Mouse (Mus musculus): Measurements from ENCODE around the gene Ceacam20. TPM values are rescaled to one million over a fixed set of nuclear protein-coding genes. Genes with fewer than 3 reads are reported as not detected.

The Ceacam20 gene
- polyA plus RNA-seq, 1 experiment from 2014 or later = not detected

DNA sequence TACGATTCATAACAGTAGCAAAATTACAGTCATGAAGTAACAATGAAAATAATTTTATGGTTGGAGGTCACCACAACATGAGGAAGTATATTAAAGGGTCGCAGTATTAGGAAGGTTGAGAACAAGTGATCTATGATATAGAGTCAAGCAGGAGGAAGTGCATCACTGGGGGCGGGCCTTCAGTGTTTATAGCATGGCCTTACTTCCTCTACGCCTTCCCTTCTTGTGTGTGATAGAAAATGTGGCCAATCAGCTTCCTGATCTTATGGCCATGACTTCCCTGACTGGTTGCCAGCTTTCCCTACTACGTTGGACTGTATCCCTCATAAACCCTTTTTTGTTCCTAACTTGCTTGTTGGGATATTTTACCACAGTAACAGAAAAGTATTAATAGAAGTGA is 20.0 kb upstream of the Ceacam20 start:
- Histone ChIP-seq H3K27ac (ENCODE audit: low read depth, low read length) (no peak overlapping the region), H3K9ac (ENCODE audit: low read length) (no peak overlapping the region), H3K4me2 (ENCODE audit: low read length) (no peak overlapping the region), H3K27me3 (replicated peaks; ENCODE audit: control insufficient read depth, insufficient read depth, low read length) (no peaks in the 10 kb centered on the region), H3K9me3 (replicated peaks; ENCODE audit: control insufficient read depth, low read length) (no peaks in the 10 kb centered on the region), H3K4me1 (ENCODE audit: control insufficient read depth, insufficient read depth, low read length) (no peaks in the 10 kb centered on the region), H3K36me3 (ENCODE audit: control insufficient read depth, insufficient read depth, low read length) (no peaks in the 10 kb centered on the region), H3K4me3 (ENCODE audit: low read depth, low read length) (no peak overlapping the region)
- ATAC-seq = no peak
- DNase-seq (ENCODE audit: low spot score) = no peak
- 91% methylated on average over 5 of the region's 5 CpGs for WGBS

DNA sequence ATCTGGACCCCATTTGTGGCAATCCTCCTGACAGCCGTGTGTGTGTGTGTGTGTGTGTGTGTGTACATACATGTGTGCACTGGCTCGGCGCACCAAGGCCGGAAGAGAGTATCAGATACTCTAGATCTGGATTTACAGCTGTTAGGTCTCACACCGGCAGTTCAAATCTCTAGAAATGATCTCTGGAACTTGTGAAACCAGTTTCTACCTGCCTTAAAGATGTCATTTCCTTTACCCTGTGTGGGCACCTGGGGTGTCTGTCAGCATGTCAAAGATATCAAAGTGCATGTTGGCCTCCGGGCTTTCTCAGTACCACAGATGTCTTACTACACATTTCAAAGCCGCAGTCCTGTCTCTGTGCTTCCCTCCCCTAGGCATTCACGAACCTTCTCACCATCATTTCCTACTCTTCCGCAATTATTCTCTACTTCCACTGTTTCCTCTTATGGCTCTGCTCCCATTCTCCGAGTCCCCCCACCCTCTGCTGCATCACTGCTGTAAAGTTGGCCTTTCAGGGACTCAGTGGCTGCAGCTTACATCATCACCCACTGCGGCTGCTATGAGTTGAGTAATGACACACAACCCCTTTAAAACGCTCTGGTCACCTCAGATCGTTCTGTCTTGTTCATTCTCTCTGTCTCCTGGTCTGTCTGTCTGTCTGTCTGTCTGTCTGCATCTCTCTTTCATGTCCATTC is 19.2 kb upstream of the Ceacam20 start:
- Histone ChIP-seq H3K4me2 (ENCODE audit: low read length) (no peak overlapping the region), H3K27ac (ENCODE audit: low read depth, low read length) (no peak overlapping the region), H3K36me3 (ENCODE audit: control insufficient read depth, insufficient read depth, low read length) (no peaks in the 10 kb centered on the region), H3K9ac (ENCODE audit: low read length) (no peak overlapping the region), H3K4me1 (ENCODE audit: control insufficient read depth, insufficient read depth, low read length) (no peaks in the 10 kb centered on the region), H3K9me3 (replicated peaks; ENCODE audit: control insufficient read depth, low read length) (no peaks in the 10 kb centered on the region), H3K4me3 (ENCODE audit: low read depth, low read length) (no peak overlapping the region), H3K27me3 (replicated peaks; ENCODE audit: control insufficient read depth, insufficient read depth, low read length) (no peaks in the 10 kb centered on the region)
- ATAC-seq (no peak), DNase-seq (ENCODE audit: low spot score) (no peak)
- 91% methylated on average over 13 of the region's 13 CpGs for WGBS

DNA sequence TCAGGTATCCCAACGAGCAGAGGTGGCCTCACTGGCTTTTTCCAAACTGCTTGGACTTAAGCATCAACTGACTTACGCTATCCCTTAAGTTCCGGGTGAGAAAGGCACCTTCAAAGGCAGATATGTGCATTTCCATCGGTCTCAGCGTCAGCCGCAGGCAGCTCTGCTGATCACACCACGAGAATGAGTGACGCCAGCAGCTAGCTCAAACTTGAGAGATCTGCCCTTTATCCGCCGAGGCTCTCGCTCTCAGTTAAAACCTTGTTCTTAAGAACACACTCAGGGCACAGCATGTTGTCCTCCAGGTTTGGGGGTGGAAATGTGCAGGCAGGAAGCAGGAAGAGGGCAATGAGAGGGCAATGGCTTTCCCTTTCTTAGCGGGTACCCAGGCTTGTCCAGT is 16.3 kb upstream of the Ceacam20 start:
- H3K9ac ChIP-seq (ENCODE audit: low read length) = no peak overlapping the region
- H3K27me3 ChIP-seq (replicated peaks; ENCODE audit: control insufficient read depth, insufficient read depth, low read length) = no peaks in the 10 kb centered on the region
- no peak overlapping the region for H3K4me3 ChIP-seq (ENCODE audit: low read depth, low read length)
- no peaks in the 10 kb centered on the region for H3K36me3 ChIP-seq (ENCODE audit: control insufficient read depth, insufficient read depth, low read length)
- no peaks in the 10 kb centered on the region for H3K4me1 ChIP-seq (ENCODE audit: control insufficient read depth, insufficient read depth, low read length)
- ATAC-seq = no peak
- no peak for DNase-seq (ENCODE audit: low spot score)
- H3K27ac ChIP-seq (ENCODE audit: low read depth, low read length) = no peak overlapping the region
- H3K9me3 ChIP-seq (replicated peaks; ENCODE audit: control insufficient read depth, low read length) = no peaks in the 10 kb centered on the region
- WGBS = 82% methylated on average over 12 of the region's 12 CpGs
- no peak overlapping the region for H3K4me2 ChIP-seq (ENCODE audit: low read length)

DNA sequence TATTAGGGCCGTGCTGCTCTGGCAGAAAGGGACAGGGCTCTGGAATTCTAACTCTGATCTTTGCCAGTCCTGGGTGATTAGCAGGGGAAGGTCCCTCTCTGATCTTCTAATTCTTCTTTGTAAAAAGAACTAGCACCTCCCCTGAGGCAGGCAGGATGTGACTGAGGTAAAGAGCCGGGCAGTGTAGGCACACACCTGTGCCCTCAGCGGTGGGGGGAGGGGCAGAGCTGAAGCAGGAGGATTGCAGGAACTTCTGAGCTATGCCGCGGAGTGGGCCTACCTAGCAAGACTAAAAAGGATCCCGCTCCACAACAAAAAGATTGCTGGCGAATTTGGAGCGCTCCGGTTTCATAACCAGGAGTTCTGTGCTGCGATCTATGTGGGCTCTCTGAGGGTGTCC is 15.2 kb upstream of the Ceacam20 start:
- H3K36me3 ChIP-seq (ENCODE audit: control insufficient read depth, insufficient read depth, low read length) = no peaks in the 10 kb centered on the region
- no peak overlapping the region for H3K4me2 ChIP-seq (ENCODE audit: low read length)
- ATAC-seq (no peak), DNase-seq (ENCODE audit: low spot score) (no peak)
- no peak overlapping the region for H3K9ac ChIP-seq (ENCODE audit: low read length)
- no peak overlapping the region for H3K4me3 ChIP-seq (ENCODE audit: low read depth, low read length)
- no peak overlapping the region for H3K27ac ChIP-seq (ENCODE audit: low read depth, low read length)
- H3K4me1 ChIP-seq (ENCODE audit: control insufficient read depth, insufficient read depth, low read length) = no peaks in the 10 kb centered on the region
- no peaks in the 10 kb centered on the region for H3K9me3 ChIP-seq (replicated peaks; ENCODE audit: control insufficient read depth, low read length)
- 61% methylated on average over 10 of the region's 10 CpGs for WGBS
- H3K27me3 ChIP-seq (replicated peaks; ENCODE audit: control insufficient read depth, insufficient read depth, low read length) = no peaks in the 10 kb centered on the region

DNA sequence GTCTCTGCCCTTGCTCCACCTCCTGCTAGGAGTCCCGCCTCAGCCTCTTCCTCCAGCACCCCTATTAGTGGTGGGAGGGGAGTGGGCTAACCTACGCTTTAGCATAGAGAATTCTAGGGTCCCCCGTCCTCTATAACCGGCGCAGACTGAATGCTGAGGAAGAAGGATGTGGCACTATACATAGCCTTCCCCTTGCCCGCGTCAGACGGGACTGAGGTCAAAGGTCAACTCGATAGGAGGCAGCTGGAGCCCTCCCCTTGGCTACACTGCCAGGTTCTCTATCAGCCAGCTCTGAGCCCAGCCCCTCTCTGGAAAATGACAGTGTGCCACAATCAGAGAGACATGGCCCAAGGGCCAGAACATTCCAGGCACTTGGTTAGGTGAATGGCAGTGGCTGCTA is 14.6 kb upstream of the Ceacam20 start, which contains the start of gene Igsf23:
TSS of gene Igsf23 (minus strand) at position 168 of the 400 bp plus-strand sequence.
- Histone ChIP-seq H3K9ac (ENCODE audit: low read length) (no peak within 1 kb of the TSS), H3K27me3 (replicated peaks; ENCODE audit: control insufficient read depth, insufficient read depth, low read length) (no peaks in the 10 kb centered on the region), H3K4me2 (ENCODE audit: low read length) (no peak within 1 kb of the TSS), H3K4me3 (ENCODE audit: low read depth, low read length) (no peak within 1 kb of the TSS), H3K36me3 (ENCODE audit: control insufficient read depth, insufficient read depth, low read length) (no peaks in the 10 kb centered on the region), H3K4me1 (ENCODE audit: control insufficient read depth, insufficient read depth, low read length) (no peaks in the 10 kb centered on the region), H3K9me3 (replicated peaks; ENCODE audit: control insufficient read depth, low read length) (no peaks in the 10 kb centered on the region), H3K27ac (ENCODE audit: low read depth, low read length) (no peak within 1 kb of the TSS)
- no peak for DNase-seq (ENCODE audit: low spot score)
- no peak for ATAC-seq
- WGBS = 58% methylated on average over 9 of the region's 9 CpGs

DNA sequence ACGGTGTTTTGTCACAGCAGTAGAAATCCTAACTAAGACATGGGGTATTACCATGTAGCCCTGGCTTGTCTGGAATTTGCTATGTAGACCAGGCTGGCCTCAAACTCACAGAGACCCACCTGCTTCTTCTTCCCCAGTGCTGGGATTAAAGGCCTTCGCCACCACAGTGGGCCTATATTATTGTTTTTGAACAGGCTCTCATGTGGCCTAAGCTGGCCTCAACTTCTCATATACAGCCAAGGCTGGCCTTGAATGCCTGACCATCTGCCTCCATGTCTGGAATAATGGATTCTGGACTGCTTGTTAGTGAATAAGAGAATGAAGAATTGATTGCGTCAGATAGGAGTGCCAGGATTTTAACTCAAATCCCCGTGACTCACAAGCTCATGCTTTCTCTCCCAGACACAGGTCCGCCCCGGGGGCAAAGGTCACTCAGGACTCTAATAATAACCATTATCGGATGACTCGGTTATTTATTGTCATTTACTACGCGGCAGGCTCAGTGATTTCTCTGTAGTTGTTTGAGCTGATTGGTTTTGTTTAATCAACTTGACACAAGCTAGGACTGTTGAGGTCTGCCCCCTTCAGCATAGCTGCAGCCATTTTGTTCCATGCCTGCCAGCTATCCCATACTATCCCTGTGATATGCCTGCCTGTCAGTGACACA is 12.8 kb upstream of the Ceacam20 start:
- Histone ChIP-seq H3K9ac (ENCODE audit: low read length) (no peak overlapping the region), H3K4me2 (ENCODE audit: low read length) (no peak overlapping the region), H3K9me3 (replicated peaks; ENCODE audit: control insufficient read depth, low read length) (no peaks in the 10 kb centered on the region), H3K27me3 (replicated peaks; ENCODE audit: control insufficient read depth, insufficient read depth, low read length) (no peaks in the 10 kb centered on the region), H3K27ac (ENCODE audit: low read depth, low read length) (no peak overlapping the region), H3K4me1 (ENCODE audit: control insufficient read depth, insufficient read depth, low read length) (no peaks in the 10 kb centered on the region), H3K36me3 (ENCODE audit: control insufficient read depth, insufficient read depth, low read length) (no peaks in the 10 kb centered on the region), H3K4me3 (ENCODE audit: low read depth, low read length) (no peak overlapping the region)
- DNase-seq (ENCODE audit: low spot score) (no peak), ATAC-seq (no peak)
- 70% methylated on average over 10 of the region's 10 CpGs for WGBS

DNA sequence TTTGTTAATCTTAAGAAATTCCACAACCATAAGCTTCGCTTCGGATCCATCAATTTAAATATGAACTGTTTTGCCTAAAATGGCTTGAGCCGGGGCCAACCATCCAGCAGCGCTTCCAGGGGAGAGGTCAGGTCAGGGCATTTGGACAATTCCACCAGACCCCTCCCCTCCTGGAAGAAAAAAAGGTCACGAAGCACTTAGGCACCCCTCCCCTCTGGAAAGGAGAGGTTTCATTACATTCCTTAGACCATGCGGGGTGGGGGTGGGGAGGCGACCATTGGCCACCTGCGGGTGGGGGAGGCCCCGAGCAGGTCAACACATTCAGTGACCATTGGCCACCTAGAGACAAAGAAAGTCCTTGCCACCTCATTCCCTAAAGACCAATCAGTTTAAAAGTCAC is 12.2 kb upstream of the Ceacam20 start:
- Histone ChIP-seq H3K27me3 (replicated peaks; ENCODE audit: control insufficient read depth, insufficient read depth, low read length) (no peaks in the 10 kb centered on the region), H3K4me3 (ENCODE audit: low read depth, low read length) (no peak overlapping the region), H3K9ac (ENCODE audit: low read length) (no peak overlapping the region), H3K36me3 (ENCODE audit: control insufficient read depth, insufficient read depth, low read length) (no peaks in the 10 kb centered on the region), H3K9me3 (replicated peaks; ENCODE audit: control insufficient read depth, low read length) (no peaks in the 10 kb centered on the region), H3K27ac (ENCODE audit: low read depth, low read length) (no peak overlapping the region), H3K4me2 (ENCODE audit: low read length) (no peak overlapping the region), H3K4me1 (ENCODE audit: control insufficient read depth, insufficient read depth, low read length) (no peaks in the 10 kb centered on the region)
- no peak for DNase-seq (ENCODE audit: low spot score)
- no peak for ATAC-seq
- WGBS = 63% methylated on average over 9 of the region's 9 CpGs

DNA sequence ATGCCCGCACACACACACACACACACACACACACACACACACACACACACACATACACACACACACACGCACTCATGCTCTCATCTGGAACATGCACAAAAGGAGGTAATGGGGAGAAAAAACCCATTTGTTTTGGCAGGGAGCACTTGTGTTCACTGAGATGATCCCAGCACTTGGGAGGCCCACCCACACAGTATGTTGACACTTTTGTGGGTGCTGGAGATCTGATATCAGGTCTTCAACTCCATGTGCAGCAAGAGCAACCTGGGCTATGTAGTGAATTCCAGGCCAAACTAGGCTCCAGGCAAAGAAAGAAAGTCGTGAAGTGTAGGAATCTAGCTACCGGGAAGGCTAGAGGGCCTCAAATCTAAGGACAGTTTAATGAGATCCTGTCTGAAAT is 9.4 kb upstream of the Ceacam20 start:
- no peak overlapping the region for H3K4me2 ChIP-seq (ENCODE audit: low read length)
- no peak for ATAC-seq
- DNase-seq (ENCODE audit: low spot score) = no peak
- WGBS = 77% methylated on average over 4 of the region's 4 CpGs
- no peak overlapping the region for H3K9ac ChIP-seq (ENCODE audit: low read length)
- no peaks in the 10 kb centered on the region for H3K36me3 ChIP-seq (ENCODE audit: control insufficient read depth, insufficient read depth, low read length)
- no peaks in the 10 kb centered on the region for H3K4me1 ChIP-seq (ENCODE audit: control insufficient read depth, insufficient read depth, low read length)
- H3K27ac ChIP-seq (ENCODE audit: low read depth, low read length) = no peak overlapping the region
- no peaks in the 10 kb centered on the region for H3K27me3 ChIP-seq (replicated peaks; ENCODE audit: control insufficient read depth, insufficient read depth, low read length)
- H3K4me3 ChIP-seq (ENCODE audit: low read depth, low read length) = no peak overlapping the region
- H3K9me3 ChIP-seq (replicated peaks; ENCODE audit: control insufficient read depth, low read length) = no peaks in the 10 kb centered on the region

DNA sequence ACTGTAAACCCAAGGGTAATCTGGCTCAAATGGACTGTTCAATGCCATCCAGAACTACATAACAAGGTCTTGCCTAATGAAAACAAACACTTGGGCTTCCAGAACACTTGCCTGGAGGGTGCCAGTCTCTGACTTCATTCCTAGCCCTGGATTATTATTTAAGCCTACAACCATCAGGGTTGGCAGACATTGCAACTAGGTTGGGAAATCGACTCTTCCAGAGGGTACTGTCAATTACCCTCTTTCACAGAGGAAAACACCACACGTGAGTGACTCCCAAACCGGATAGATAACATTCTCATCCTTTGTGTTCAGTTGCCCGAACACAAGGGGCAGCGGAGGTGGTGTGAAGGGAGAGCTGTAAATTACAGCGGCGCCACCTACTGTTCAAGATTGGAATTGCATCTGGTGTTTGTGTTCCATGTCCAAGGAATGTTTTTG is 8.9 kb upstream of the Ceacam20 start:
- ATAC-seq (0 out of 2 replicates have a peak, but pooled peaks have one; percentile 37), DNase-seq (ENCODE audit: low spot score) (peak; percentile 88)
- H3K27me3 ChIP-seq (replicated peaks; ENCODE audit: control insufficient read depth, insufficient read depth, low read length) = no peaks in the 10 kb centered on the region
- no peak overlapping the region for H3K9ac ChIP-seq (ENCODE audit: low read length)
- H3K4me1 ChIP-seq (ENCODE audit: control insufficient read depth, insufficient read depth, low read length) = no peaks in the 10 kb centered on the region
- no peak overlapping the region for H3K4me2 ChIP-seq (ENCODE audit: low read length)
- whole genome bisulfite sequencing = 5% methylated on average over 7 of the region's 7 CpGs
- no peaks in the 10 kb centered on the region for H3K36me3 ChIP-seq (ENCODE audit: control insufficient read depth, insufficient read depth, low read length)
- no peaks in the 10 kb centered on the region for H3K9me3 ChIP-seq (replicated peaks; ENCODE audit: control insufficient read depth, low read length)
- H3K4me3 ChIP-seq (ENCODE audit: low read depth, low read length) = no peak overlapping the region
- H3K27ac ChIP-seq (ENCODE audit: low read depth, low read length) = no peak overlapping the region

Data from forebrain, embryonic 14.5 days (tissue).